Mouse (Mus musculus) brain, embryonic 14.5 days (tissue): ENCODE data around the gene Plod1.

ENCODE experiments used
- CTCF ChIP-seq: fragments of 200-500 bp; IDR thresholded peaks from 2 replicates; pipeline ENCODE4 v1.5.1; 2012; ENCODE audit warnings: inconsistent platforms, mild to moderate bottlenecking, moderate library complexity, borderline replicate concordance; ENCODE audit not compliant: insufficient read depth, insufficient read length; ENCODE audit errors: extremely low read depth
- POLR2A ChIP-seq: fragments of 200-500 bp; IDR thresholded peaks from 2 replicates; pipeline ENCODE4 v1.6.1; 2012; ENCODE audit warnings: mild to moderate bottlenecking, inconsistent platforms, borderline replicate concordance; ENCODE audit not compliant: poor library complexity, insufficient read depth, insufficient read length, severe bottlenecking; ENCODE audit errors: extremely low read depth

- TF ChIP-seq POLR2A (no peak), CTCF (peak; percentile 79; the same call in 1 of the 2 replicates)
Observed at GRCm38 (mm10) chr4:147959881-147960831, 23.6 kb upstream of the Plod1 start.
